Mouse (Mus musculus) myocyte (in vitro differentiated cells): Measurements from ENCODE around the gene Srd5a1.

ENCODE experiments used
- MYOG ChIP-seq, 3 experiments: IDR thresholded peaks; one replicate each; pipeline ENCODE4 v1.6.1; 2011; ENCODE audit warnings: control low read depth in 2 of 3, low read depth in 2 of 3, mild to moderate bottlenecking in 2 of 3; ENCODE audit not compliant: insufficient read length in 2 of 3, control insufficient read depth in 1 of 3, insufficient read depth in 1 of 3
- POLR2A ChIP-seq: IDR thresholded peaks from one replicate; pipeline ENCODE4 v1.6.1; 2011; ENCODE audit warnings: low read depth, mild to moderate bottlenecking, control low read depth, moderate library complexity; ENCODE audit not compliant: insufficient read length

GRCm38 (mm10) chr13:69572594-69572993 lies 38.6 kb downstream of the Srd5a1 start:
- TF ChIP-seq MYOG (IDR thresholded peaks at IDR 0.05; ENCODE audit: control insufficient read depth in 1 of 3, insufficient read depth in 1 of 3, insufficient read length in 2 of 3, low read depth in 2 of 3) (no peak), POLR2A (no peak)
